Mouse (Mus musculus) adrenal gland, postnatal 0 days (tissue): ENCODE measurements around the gene Dbr1. TPM values are rescaled to one million over a fixed set of nuclear protein-coding genes. Genes with fewer than 3 reads are reported as not detected.

Source experiments
- polyA plus RNA-seq: library from polyadenylated mRNA; unstranded; fragments of >200 nt; fragmentation: Nextera tagmentation; extraction: Ambion mirVana; gene quantifications from 2 replicates; pipeline ENCODE4 v1.2.1, GENCODE M21; 2015

The Dbr1 gene
- 19.4 and 23.9 TPM in 2 replicates for polyA plus RNA-seq

GRCm38 (mm10) chr9:99575677-99576480 is at the start of gene Dbr1:
Dbr1 (plus strand) TSS chr9:99575799.

GRCm38 (mm10) chr9:99568347-99569070 is 7.1 kb upstream of the Dbr1 start, which contains the start of gene Armc8:
Armc8 (minus strand) TSS chr9:99568899.

GRCm38 (mm10) chr9:99612202-99612601 is 36.6 kb downstream of the Dbr1 start, which contains the start of gene A4gnt:
A4gnt (plus strand) TSS chr9:99612502.

GRCm38 (mm10) chr9:99629281-99630011 is 53.8 kb downstream of the Dbr1 start, which contains the start of gene Dzip1l:
Dzip1l (plus strand) TSS chr9:99629496.

Other genes with a start within 250 kb of the Dbr1 start
- 0.57 and 0.66 TPM in 2 replicates for gene Esyt3, start 217.2 kb upstream of the Dbr1 start, polyA plus RNA-seq
- 30.3 and 36.5 TPM in 2 replicates for gene Mras, start 138.4 kb upstream of the Dbr1 start, polyA plus RNA-seq
- not detected in 2 replicates for gene Nme9, start 124.3 kb upstream of the Dbr1 start, polyA plus RNA-seq
- 16.6 and 22.3 TPM in 2 replicates for gene Armc8, start 6.9 kb upstream of the Dbr1 start, polyA plus RNA-seq
- gene A4gnt, start 36.7 kb downstream of the Dbr1 start, polyA plus RNA-seq: 0.08 TPM in 1 of 2 replicates, not detected in the other
- gene Dzip1l, start 53.7 kb downstream of the Dbr1 start, polyA plus RNA-seq: 5.6 and 6.5 TPM in 2 replicates
- gene Cldn18, start 141.5 kb downstream of the Dbr1 start, polyA plus RNA-seq: 0.88 and 2.8 TPM in 2 replicates